Mouse (Mus musculus): ENCODE measurements around the gene Slc9a9. TPM values are rescaled to one million over a fixed set of nuclear protein-coding genes. Genes with fewer than 3 reads are reported as not detected.
"Not testable (repeated sequence)": the region's sequence is repeated elsewhere in the genome, so short reads cannot be mapped to it uniquely, and the experiment has no call there.

Slc9a9 gene
- total and polyA plus RNA-seq, 3 experiments: 0.46 to 0.71 TPM; not detected in 1

DNA sequence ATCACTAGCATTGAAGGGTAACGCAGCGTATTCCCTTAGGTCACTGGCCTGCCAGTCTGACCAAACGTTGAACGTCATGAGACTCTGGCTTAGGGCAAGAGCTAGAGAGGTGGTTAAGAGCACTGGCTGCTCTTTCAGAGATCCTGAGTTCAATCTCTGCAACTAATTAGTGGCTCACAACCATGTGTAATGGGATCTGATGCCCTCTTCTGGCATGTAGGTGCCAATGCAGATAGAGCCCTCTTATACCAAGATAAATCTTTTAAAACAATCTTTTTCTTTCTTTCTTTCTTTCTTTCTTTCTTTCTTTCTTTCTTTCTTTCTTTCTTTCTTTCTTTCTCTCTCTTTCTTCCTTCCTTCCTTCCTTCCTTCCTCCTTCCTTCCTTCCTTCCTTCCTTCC is 35.4 kb upstream of the Slc9a9 start:
- TF ChIP-seq SMC3 (IDR thresholded peaks at IDR 0.05; ENCODE audit: low read depth, low read length) (peak; percentile 55), RAD21 (IDR thresholded peaks at IDR 0.05; ENCODE audit: low read depth, low read length) (peak; percentile 42), CTCF (IDR thresholded peaks at IDR 0.05 in 2 of 3, conservative IDR thresholded peaks at IDR 0.05 in 1 of 3; ENCODE audit: control insufficient read depth in 1 of 3, insufficient read depth in 1 of 3, low read depth in 2 of 3, low read length in 3 of 3, poor library complexity in 1 of 3, severe bottlenecking in 1 of 3) (peak; percentile 20 to 39 (median 30); a peak in 4 of 6 replicates)
- H3K27ac ChIP-seq (ENCODE audit: control insufficient read depth, low read depth, low read length); H3K4me1 ChIP-seq (ENCODE audit: control insufficient read depth in 1 of 2, insufficient read depth in 2 of 2, low read length in 2 of 2); H3K4me3 ChIP-seq (ENCODE audit: control insufficient read depth in 1 of 2, insufficient read depth in 1 of 2, low read depth in 2 of 2, low read length in 2 of 2); H3K36me3 ChIP-seq (ENCODE audit: control insufficient read depth in 1 of 2, insufficient read depth in 2 of 2, low read length in 2 of 2); H3K79me2 ChIP-seq (ENCODE audit: control insufficient read depth, insufficient read depth, low read length, poor library complexity); H3K9ac ChIP-seq (ENCODE audit: control insufficient read depth, low read depth, low read length, poor library complexity, severe bottlenecking); H3K9me3 ChIP-seq (replicated peaks; ENCODE audit: insufficient read depth, low read length); H3K27me3 ChIP-seq (ENCODE audit: control insufficient read depth in 1 of 2, insufficient read depth in 2 of 2, low read length in 2 of 2): not testable (repeated sequence)
- DNase-seq (ENCODE audit: low read depth, low spot score): peak; percentile 14

DNA sequence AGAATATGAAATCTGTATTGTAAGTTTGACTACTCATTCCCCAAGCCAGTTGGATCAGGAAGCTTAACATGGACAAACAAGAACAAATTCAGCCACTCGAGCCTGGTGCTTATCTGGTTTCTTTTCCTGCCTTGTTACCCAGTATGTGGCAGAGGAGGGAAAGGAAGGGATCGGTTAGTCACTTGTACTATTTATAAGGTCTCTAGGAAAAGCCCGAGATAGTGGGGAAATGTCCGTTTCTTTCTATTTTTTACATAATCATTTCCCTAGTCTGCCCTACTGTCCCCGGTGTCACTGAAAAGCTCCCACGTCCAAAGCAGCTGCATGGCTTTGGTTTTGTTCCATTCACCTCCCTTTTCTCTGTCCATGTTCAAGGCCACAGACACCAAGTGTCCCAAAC is 24.1 kb upstream of the Slc9a9 start:
- no peak overlapping the region for H3K9ac ChIP-seq (ENCODE audit: control insufficient read depth, low read depth, low read length, poor library complexity, severe bottlenecking)
- H3K79me2 ChIP-seq (ENCODE audit: control insufficient read depth, insufficient read depth, low read length, poor library complexity): no peaks in the 10 kb centered on the region
- no peak overlapping the region for H3K27ac ChIP-seq (ENCODE audit: control insufficient read depth, low read depth, low read length)
- TF ChIP-seq USF2 (IDR thresholded peaks at IDR 0.05; ENCODE audit: borderline replicate concordance in 1 of 2, insufficient read depth in 1 of 2, low read depth in 1 of 2, low read length in 2 of 2): no peak
- no peaks in the 10 kb centered on the region for H3K4me1 ChIP-seq (ENCODE audit: control insufficient read depth in 1 of 2, insufficient read depth in 2 of 2, low read length in 2 of 2)
- no peaks in the 10 kb centered on the region for H3K36me3 ChIP-seq (ENCODE audit: control insufficient read depth in 1 of 2, insufficient read depth in 2 of 2, low read length in 2 of 2)
- H3K9me3 ChIP-seq (replicated peaks; ENCODE audit: insufficient read depth, low read length): no peaks in the 10 kb centered on the region
- DNase-seq (ENCODE audit: low read depth, low spot score): no peak
- no peaks in the 10 kb centered on the region for H3K27me3 ChIP-seq (ENCODE audit: control insufficient read depth in 1 of 2, insufficient read depth in 2 of 2, low read length in 2 of 2)
- H3K4me3 ChIP-seq (ENCODE audit: control insufficient read depth in 1 of 2, insufficient read depth in 1 of 2, low read depth in 2 of 2, low read length in 2 of 2): no peak overlapping the region

DNA sequence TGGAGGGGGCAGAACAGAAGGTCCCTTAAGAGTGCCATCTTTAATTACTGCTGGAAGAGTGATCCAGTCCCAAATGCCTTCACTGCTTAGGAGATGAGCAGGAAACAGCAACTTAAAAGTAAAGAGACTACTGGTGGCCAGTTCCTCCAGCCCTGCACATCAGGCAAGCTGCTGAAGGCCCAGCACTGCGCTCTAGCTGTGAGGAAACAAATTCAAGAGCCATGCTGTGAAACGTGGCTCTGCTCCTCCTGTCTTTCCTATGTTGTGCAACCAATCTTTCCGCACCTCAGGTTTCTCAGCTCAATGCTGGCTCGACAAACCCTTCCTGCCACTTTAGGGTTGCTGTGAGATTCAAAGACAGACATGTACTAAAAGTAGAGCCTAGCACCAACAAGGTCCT is 22.3 kb upstream of the Slc9a9 start:
- no peaks in the 10 kb centered on the region for H3K36me3 ChIP-seq (ENCODE audit: control insufficient read depth in 1 of 2, insufficient read depth in 2 of 2, low read length in 2 of 2)

More for the DNA sequence above, 22.3 kb upstream of the Slc9a9 start:
- Histone ChIP-seq H3K4me1 (ENCODE audit: control insufficient read depth in 1 of 2, insufficient read depth in 2 of 2, low read length in 2 of 2) (no peaks in the 10 kb centered on the region), H3K9ac (ENCODE audit: control insufficient read depth, low read depth, low read length, poor library complexity, severe bottlenecking) (no peak overlapping the region), H3K9me3 (replicated peaks; ENCODE audit: insufficient read depth, low read length) (no peaks in the 10 kb centered on the region), H3K27me3 (ENCODE audit: control insufficient read depth in 1 of 2, insufficient read depth in 2 of 2, low read length in 2 of 2) (no peaks in the 10 kb centered on the region), H3K27ac (ENCODE audit: control insufficient read depth, low read depth, low read length) (no peak overlapping the region), H3K79me2 (ENCODE audit: control insufficient read depth, insufficient read depth, low read length, poor library complexity) (no peaks in the 10 kb centered on the region), H3K4me3 (ENCODE audit: control insufficient read depth in 1 of 2, insufficient read depth in 1 of 2, low read depth in 2 of 2, low read length in 2 of 2) (no peak overlapping the region)
- TF ChIP-seq ZC3H11A (IDR thresholded peaks at IDR 0.05; ENCODE audit: low read depth, low read length): no peak
- TF ChIP-seq POLR2AphosphoS5 (IDR thresholded peaks at IDR 0.05; ENCODE audit: borderline replicate concordance, low read depth, low read length): no peak
- TF ChIP-seq E2F4 (IDR thresholded peaks at IDR 0.05; ENCODE audit: borderline replicate concordance, low read depth, low read length): no peak
- TF ChIP-seq CHD2 (IDR thresholded peaks at IDR 0.05; ENCODE audit: low read length): no peak
- TF ChIP-seq MEF2A (IDR thresholded peaks at IDR 0.05; ENCODE audit: extremely low read depth, insufficient replicate concordance, low read depth, low read length, poor library complexity, severe bottlenecking): no peak
- no peak for TF ChIP-seq ZNF384 (IDR thresholded peaks at IDR 0.05; ENCODE audit: low read depth, low read length)
- no peak for TF ChIP-seq POLR2A (IDR thresholded peaks at IDR 0.05; ENCODE audit: control insufficient read depth in 1 of 2, insufficient read depth in 1 of 2, low read depth in 1 of 2, low read length in 2 of 2, poor library complexity in 1 of 2)
- TF ChIP-seq SMC3 (IDR thresholded peaks at IDR 0.05; ENCODE audit: low read depth, low read length): no peak
- no peak for TF ChIP-seq TCF12 (IDR thresholded peaks at IDR 0.05; ENCODE audit: low read depth, low read length)
- TF ChIP-seq MAZ (IDR thresholded peaks at IDR 0.05; ENCODE audit: low read depth, low read length): no peak
- no peak for TF ChIP-seq MYB (IDR thresholded peaks at IDR 0.05; ENCODE audit: low read depth, low read length)
- TF ChIP-seq MYC (IDR thresholded peaks at IDR 0.05; ENCODE audit: low read depth, low read length): no peak
- TF ChIP-seq NRF1 (IDR thresholded peaks at IDR 0.05; ENCODE audit: insufficient read depth, low read depth, low read length, poor library complexity, severe bottlenecking): no peak
- no peak for TF ChIP-seq CTCF (IDR thresholded peaks at IDR 0.05 in 2 of 3, conservative IDR thresholded peaks at IDR 0.05 in 1 of 3; ENCODE audit: control insufficient read depth in 1 of 3, insufficient read depth in 1 of 3, low read depth in 2 of 3, low read length in 3 of 3, poor library complexity in 1 of 3, severe bottlenecking in 1 of 3)
- no peak for TF ChIP-seq HCFC1 (IDR thresholded peaks at IDR 0.05; ENCODE audit: low read depth, low read length)
- no peak for TF ChIP-seq TAL1 (IDR thresholded peaks at IDR 0.05; ENCODE audit: low read length)
- no peak for TF ChIP-seq MAX (IDR thresholded peaks at IDR 0.05; ENCODE audit: low read length)
- TF ChIP-seq SIN3A (IDR thresholded peaks at IDR 0.05; ENCODE audit: low read length): no peak
- TF ChIP-seq ELF1 (IDR thresholded peaks at IDR 0.05; ENCODE audit: low read depth, low read length): no peak
- TF ChIP-seq TBP (IDR thresholded peaks at IDR 0.05; ENCODE audit: low read depth, low read length): no peak
- no peak for DNase-seq (ENCODE audit: low read depth, low spot score)

Measured in MEL (cell line).